Mouse (Mus musculus) kidney, embryonic 15.5 days (tissue): ENCODE results near the gene Phc2. TPM values are rescaled to one million over a fixed set of nuclear protein-coding genes. Genes with fewer than 3 reads are reported as not detected.

ENCODE experiments used
- ATAC-seq: fragments of 200-750 bp; cut with Nextera tagmentation; replicated peaks from 2 replicates; pipeline ENCODE4 v1.8.0; 2017; ENCODE audit warnings: moderate TSS enrichment; ENCODE audit not compliant: low FRiP score
- H3K27ac ChIP-seq: fragments of 300-500 bp; sonication (generic); 2 replicates; pipeline ENCODE4 v1.5.1; 2015; ENCODE audit warnings: mild to moderate bottlenecking, inconsistent platforms
- H3K27me3 ChIP-seq: fragments of 300-500 bp; sonication (generic); 2 replicates; pipeline ENCODE4 v1.6.1; 2015; ENCODE audit warnings: inconsistent platforms
- H3K36me3 ChIP-seq: fragments of 300-500 bp; sonication (generic); 2 replicates; pipeline ENCODE4 v1.6.1; 2015; ENCODE audit warnings: inconsistent platforms
- H3K4me1 ChIP-seq: fragments of 300-500 bp; sonication (generic); 2 replicates; pipeline ENCODE4 v1.6.1; 2015; ENCODE audit warnings: inconsistent platforms
- H3K4me2 ChIP-seq: fragments of 300-500 bp; sonication (generic); 2 replicates; pipeline ENCODE4 v1.6.1; 2015; ENCODE audit warnings: moderate library complexity, mild to moderate bottlenecking, inconsistent platforms
- H3K4me3 ChIP-seq: fragments of 300-500 bp; sonication (generic); replicated peaks from 2 replicates; pipeline ENCODE4 v1.5.1; 2015; ENCODE audit warnings: mild to moderate bottlenecking, inconsistent platforms
- H3K9ac ChIP-seq: fragments of 300-500 bp; sonication (generic); 2 replicates; pipeline ENCODE4 v1.6.1; 2015; ENCODE audit warnings: mild to moderate bottlenecking, inconsistent platforms
- H3K9me3 ChIP-seq: fragments of 300-500 bp; sonication (generic); replicated peaks from 2 replicates; pipeline ENCODE4 v1.6.1; 2016; ENCODE audit warnings: inconsistent platforms
- WGBS: fragments of 180-500 bp; shearing (Covaris S2); methylation state at CpG from one replicate; pipeline ENCODE4 v1.1.7; 2015; ENCODE audit warnings: mixed read lengths; 5-methylcytosine and 5-hydroxymethylcytosine counted together
- polyA plus RNA-seq: library from polyadenylated mRNA; unstranded; fragments of >200 nt; fragmentation: Nextera tagmentation; extraction: Ambion mirVana; gene quantifications from 2 replicates; pipeline ENCODE4 v1.2.1, GENCODE M21; 2015

The Phc2 gene
- polyA plus RNA-seq, 1 experiment from 2014 or later = 40.3 TPM

DNA sequence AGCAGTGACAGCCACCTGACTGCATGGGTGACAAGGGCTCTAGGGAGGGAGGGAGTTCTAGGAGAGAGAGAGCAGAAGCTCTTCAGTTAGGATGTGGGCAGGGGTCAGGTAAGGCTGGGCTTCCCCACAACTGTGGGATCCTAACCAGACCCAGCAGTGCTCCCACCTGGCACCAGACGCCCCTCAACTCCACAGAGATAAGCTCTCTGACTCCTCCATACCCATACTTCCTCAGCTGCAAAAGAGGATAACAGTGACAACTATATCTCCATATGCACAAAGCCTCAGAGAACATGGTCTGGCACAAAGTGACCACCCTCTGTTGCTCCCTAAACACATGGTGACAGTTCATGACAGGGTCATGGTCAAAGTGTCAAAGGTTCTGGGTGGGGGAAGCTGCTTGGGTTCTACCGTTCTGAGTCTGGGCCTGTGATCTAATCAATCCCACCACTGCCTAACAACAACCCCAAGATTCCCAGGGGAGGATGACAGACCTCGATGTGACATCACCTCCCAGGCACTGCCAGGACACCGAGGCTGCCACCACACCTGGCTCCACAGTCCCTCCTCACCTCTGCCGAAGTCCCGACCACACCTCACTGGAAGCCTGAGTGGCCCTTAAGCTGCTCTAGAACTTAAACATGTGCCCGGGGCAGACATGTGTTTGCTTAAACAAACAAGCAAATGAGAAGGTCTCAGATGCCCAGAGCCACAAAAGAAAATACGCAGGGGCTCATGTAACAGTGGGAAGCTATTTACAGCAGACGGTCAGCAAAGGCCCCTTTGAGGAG lies 147.4 kb downstream of the Phc2 start:
- WGBS = 30% methylated on average over 9 of the region's 9 CpGs
- no peak for ATAC-seq
- Histone ChIP-seq H3K4me2 (peak overlapping the region; percentile 94), H3K36me3 (no peaks in the 10 kb centered on the region; the same call in 1 of the 2 replicates), H3K9ac (0 out of 2 replicates have a peak overlapping the region, but pooled peaks have one; percentile 8), H3K4me3 (no peak overlapping the region), H3K27ac (no peak overlapping the region), H3K27me3 (no peaks in the 10 kb centered on the region), H3K4me1 (peaks cover 80% of the 10 kb centered on the region), H3K9me3 (no peaks in the 10 kb centered on the region)

Other genes with a start within 250 kb of the Phc2 start
- gene Zscan20, start 44.6 kb upstream of the Phc2 start, polyA plus RNA-seq = 5.7 and 6.0 TPM in 2 replicates
- 2.6 and 2.9 TPM in 2 replicates for gene Tlr12, start 36.1 kb upstream of the Phc2 start, polyA plus RNA-seq
- 0.22 and 0.28 TPM in 2 replicates for gene A3galt2, start 100.7 kb downstream of the Phc2 start, polyA plus RNA-seq
- 37.5 and 43.8 TPM in 2 replicates for gene Zfp362, start 151.3 kb downstream of the Phc2 start, polyA plus RNA-seq
- gene Trim62, start 228.9 kb downstream of the Phc2 start, polyA plus RNA-seq = 6.8 and 7.1 TPM in 2 replicates